Mouse (Mus musculus) embryonic facial prominence, embryonic 12.5 days (tissue): Measurements from ENCODE around the gene Rcan2. TPM values are rescaled to one million over a fixed set of nuclear protein-coding genes. Genes with fewer than 3 reads are reported as not detected.

Source experiments
- polyA plus RNA-seq: library from polyadenylated mRNA; unstranded; fragments of >200 nt; fragmentation: Nextera tagmentation; extraction: Ambion mirVana; gene quantifications from 2 replicates; pipeline ENCODE4 v1.2.1, GENCODE M21; 2016

The Rcan2 gene
- polyA plus RNA-seq, 1 experiment from 2014 or later = 4.1 TPM

Other genes with a start within 250 kb of the Rcan2 start
- 7.3 and 8.5 TPM in 2 replicates for gene Pla2g7, start 233.3 kb upstream of the Rcan2 start, polyA plus RNA-seq
- gene Tdrd6, start 171.1 kb upstream of the Rcan2 start, polyA plus RNA-seq = 0.17 and 0.39 TPM in 2 replicates
- 56.7 and 66.0 TPM in 2 replicates for gene Slc25a27, start 134.1 kb upstream of the Rcan2 start, polyA plus RNA-seq
- gene Cyp39a1, start 133.9 kb upstream of the Rcan2 start, polyA plus RNA-seq = 29.1 and 31.3 TPM in 2 replicates